Mouse (Mus musculus): Measurements from ENCODE around the gene Vps52. TPM values are rescaled to one million over a fixed set of nuclear protein-coding genes. Genes with fewer than 3 reads are reported as not detected.

Gene Vps52
- polyA plus RNA-seq, 1 experiment from 2014 or later = 56.9 TPM

DNA sequence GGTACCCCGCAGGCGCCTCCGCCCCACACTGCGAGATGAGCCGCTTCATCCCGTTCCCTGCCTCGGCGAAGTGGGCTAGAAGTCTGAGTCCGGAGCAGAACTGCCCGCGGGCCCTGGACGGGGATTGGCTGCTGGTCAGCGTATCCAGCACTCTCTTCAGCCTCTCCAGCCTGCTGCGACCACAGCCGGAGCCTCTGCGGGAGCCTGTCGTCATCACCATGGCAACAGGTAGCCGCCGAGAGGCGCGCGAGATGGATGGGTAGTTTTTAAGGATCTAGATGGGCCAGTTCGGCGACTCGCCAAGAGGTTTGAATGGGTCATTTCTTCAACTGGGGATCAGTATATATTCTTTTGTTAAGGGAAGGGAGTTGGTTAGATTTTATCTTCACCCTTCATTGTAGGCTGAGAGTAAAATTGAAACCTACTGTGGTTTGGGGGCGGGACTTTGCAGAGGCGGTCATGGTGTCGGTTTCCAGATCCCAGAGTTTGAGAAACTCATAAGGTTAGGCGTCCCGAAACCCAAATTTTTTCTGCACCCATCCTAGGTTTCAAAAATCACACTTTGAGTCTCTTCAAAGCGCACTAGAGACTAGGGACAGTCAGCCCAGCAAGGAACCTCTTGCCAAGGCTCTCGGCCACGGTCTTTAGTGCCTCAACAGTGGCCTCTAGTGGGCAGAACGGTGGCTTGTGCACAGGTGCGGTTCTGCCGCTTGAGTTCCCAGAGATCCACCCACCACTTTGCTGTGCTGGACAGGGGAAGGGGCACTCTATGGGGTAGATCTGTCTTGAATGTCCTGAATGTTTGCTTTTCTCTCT is 35.1 kb upstream of the Vps52 start:
- ATAC-seq = peak; percentile 42
- DNase-seq (ENCODE audit: low read depth, low spot score) = no peak
- ChIA-PET POLR2A (no interaction called here), CTCF (interaction anchor here (0.9 to 3.5 kb wide), 2 partner anchors 12 to 24 kb away, joined by 3 to 13 read pairs; no protein-coding TSS in a partner anchor)
- no peak for TF ChIP-seq CTCF (IDR thresholded peaks at IDR 0.05)
- in situ Hi-C loops (cut with MboI; ENCODE audit: low pct_unique_long_range_greater_than_20kb) = no loop called here
- H3K27me3 ChIP-seq = no peaks in the 10 kb centered on the region

DNA sequence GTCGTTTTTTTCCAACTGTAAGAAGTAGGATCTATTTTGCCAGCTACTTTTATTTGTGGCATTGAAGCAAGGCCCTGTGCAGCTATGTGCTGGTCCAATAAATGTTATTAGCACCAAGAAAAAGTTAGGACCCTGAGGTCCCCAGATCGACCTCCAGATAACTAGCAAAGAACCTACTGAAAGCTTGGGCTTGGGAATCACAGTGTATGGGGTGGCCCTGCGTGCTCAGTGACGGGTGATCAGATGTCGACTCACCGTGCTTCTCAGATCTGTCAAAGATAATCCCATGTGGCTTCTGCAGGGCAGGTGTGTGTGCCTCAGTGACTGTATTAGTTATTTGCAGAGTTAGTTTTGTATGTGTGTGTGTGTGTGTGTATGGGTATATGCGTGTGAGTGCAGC is 34.3 kb upstream of the Vps52 start:
- in situ Hi-C loops (cut with MboI; ENCODE audit: low pct_unique_long_range_greater_than_20kb) = no loop called here
- no peak for ATAC-seq
- POLR2A ChIA-PET = interaction anchor here (0.6 to 1.0 kb wide), 2 partner anchors 10 to 219 kb away, joined by 3 to 8 read pairs; no protein-coding TSS in a partner anchor
- DNase-seq (ENCODE audit: low read depth, low spot score) = no peak
- no peaks in the 10 kb centered on the region for H3K27me3 ChIP-seq
- no peak for TF ChIP-seq CTCF (IDR thresholded peaks at IDR 0.05)
- CTCF ChIA-PET = interaction anchor here (0.9 to 3.5 kb wide), 2 partner anchors 13 to 25 kb away, joined by 3 to 13 read pairs; no protein-coding TSS in a partner anchor

DNA sequence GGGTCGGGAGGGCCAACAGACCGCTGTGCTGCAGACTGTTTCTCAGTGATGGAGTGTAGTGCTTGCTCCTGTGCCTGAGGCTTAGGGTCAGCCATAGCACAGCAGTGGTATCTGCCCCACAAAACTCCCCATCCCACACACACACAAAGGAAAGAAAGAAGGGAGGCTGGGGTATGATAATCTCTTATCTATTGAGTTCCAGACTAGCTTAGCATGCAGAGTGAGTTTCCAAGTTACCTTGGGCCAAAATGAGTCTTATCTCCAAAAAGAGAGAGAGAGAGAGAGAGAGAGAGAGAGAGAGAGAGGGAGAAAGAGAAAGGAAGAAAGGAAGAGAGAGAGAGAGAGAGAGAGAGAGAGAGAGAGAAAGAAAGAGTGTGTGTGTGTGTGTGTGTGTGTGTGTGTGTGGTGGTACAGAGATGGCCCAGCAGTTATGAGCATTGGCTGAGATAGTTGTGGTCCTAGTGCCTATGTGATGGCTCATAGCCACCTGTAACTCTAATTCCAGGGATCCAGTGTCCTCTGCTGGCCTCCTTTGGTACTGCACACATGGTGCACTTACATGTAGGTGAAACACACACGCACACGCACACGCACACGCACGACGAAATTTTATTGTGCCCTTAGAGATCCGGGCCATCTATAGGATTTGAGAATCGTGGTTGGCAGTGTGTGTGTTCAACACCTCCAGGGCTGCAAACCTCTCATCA is 30.9 kb upstream of the Vps52 start:
- TF ChIP-seq CTCF (IDR thresholded peaks at IDR 0.05) = no peak
- ATAC-seq (no peak), DNase-seq (ENCODE audit: low read depth, low spot score) (no peak)
- POLR2A ChIA-PET = interaction anchor here (0.7 kb wide), 1 partner anchor 334 kb away, joined by 6 read pairs; no protein-coding TSS in a partner anchor
- CTCF ChIA-PET = no interaction called here
- in situ Hi-C loops (cut with MboI; ENCODE audit: low pct_unique_long_range_greater_than_20kb) = no loop called here
- no peaks in the 10 kb centered on the region for H3K27me3 ChIP-seq

DNA sequence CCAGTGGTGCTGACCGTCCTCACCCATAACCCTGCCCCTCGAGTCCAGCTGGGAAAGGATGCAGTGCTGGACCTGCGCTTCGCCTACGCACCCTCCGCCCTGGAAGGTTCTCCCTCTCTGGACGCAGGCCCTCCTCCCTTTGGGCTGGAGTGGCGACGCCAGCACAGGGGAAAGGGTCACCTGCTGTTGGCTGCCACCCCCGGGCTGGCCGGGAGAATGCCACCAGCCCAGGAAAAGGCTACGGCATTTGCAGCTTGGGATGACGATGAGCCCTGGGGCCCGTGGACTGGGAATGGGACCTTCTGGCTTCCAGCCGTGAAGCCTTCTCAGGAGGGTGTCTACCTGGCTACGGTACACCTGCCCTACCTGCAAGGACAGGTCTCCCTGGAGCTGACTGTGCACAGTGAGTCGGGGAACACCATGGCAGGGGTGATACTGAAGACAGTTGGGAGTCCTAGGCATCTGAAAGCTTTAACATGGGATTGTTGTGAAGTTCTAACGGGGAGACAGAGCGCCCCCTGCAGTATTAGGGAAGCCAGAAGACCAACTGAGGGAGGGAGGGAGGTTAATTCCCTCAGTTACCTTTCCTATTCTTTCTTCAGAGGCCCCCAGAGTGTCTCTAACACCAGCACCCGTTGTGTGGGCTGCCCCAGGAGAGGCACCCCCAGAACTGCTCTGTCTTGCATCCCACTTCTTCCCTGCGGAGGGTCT is 30.1 kb upstream of the Vps52 start:
- DNase-seq (ENCODE audit: low read depth, low spot score) (no peak), ATAC-seq (no peak)
- H3K27me3 ChIP-seq = no peaks in the 10 kb centered on the region
- POLR2A ChIA-PET = interaction anchor here (0.7 to 1.2 kb wide), 2 partner anchors 17 to 333 kb away, joined by 3 to 6 read pairs; no protein-coding TSS in a partner anchor
- in situ Hi-C loops (cut with MboI; ENCODE audit: low pct_unique_long_range_greater_than_20kb) = no loop called here
- no peak for TF ChIP-seq CTCF (IDR thresholded peaks at IDR 0.05)
- CTCF ChIA-PET = interaction anchor here (1.2 to 1.4 kb wide), 2 partner anchors 28 to 31 kb away, joined by 3 to 4 read pairs; no protein-coding TSS in a partner anchor

DNA sequence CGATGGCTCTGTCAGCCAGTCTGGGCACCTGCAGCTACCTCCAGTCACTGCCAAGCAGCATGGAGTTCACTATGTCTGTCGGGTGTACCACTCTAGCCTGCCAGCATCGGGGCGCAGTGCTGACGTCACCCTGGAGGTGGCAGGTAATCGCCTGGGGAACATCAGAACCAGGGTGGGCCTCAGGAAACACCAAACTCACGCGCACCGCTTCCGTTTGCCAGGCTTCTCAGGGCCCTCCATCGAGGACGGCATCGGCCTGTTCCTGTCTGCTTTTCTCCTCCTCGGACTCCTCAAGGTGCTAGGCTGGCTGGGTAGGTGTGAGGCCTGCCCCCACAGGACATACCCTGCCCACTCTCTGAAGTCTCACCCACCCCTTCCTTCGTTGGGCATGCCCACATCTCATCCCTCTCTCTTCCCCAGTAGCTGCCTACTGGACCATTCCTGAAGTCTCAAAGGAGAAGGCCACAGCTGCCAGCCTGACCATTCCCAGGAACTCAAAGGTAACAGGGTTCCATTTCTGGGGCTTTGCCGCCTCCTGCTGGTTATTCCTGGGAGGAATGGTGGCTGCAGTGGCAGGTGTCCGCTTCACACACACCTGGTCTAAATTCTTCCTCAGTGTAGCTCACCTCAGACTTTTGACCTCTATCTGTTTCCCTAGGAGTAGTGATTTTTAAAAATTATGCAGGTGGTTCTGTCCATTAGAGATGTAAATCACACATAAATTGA is 29.2 kb upstream of the Vps52 start:
- DNase-seq (ENCODE audit: low read depth, low spot score) = no peak

DNA sequence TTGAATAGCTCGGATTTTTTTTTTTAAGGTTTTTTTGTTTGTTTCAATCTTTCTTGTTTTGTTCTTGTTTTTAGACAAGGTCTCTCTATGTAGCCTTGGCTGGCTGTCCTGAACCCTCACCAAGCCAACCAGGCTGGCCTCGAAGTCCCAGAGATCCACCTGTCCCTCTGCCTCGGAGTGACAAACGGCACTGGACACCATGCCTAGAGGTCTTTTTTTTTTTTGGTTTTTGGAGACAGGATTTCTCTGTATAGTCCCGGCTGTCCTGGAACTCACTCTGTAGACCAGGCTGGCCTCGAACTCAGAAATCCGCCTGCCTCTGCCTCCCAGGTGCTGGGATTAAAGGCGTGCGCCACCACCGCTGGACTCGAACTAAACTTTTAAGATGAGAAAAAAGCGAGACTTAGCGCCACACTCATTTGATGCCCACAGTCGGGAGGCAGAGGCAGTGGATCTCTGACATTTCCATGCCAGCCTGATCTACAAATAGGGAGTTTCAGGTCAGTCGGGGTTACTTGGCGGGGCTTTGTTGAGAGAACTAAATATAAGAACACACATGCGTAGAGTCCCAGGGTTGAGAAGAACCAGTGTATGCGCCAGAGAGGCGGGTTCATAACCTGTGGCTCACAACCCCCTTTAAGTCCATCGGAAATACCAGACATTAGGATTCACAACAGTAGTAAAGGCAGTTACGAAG is 27.2 kb upstream of the Vps52 start:
- in situ Hi-C loops (cut with MboI; ENCODE audit: low pct_unique_long_range_greater_than_20kb) = no loop called here
- no peak for ATAC-seq

More for the DNA sequence above, 29.2 kb upstream of the Vps52 start:
- no peak for ATAC-seq
- in situ Hi-C loops (cut with MboI; ENCODE audit: low pct_unique_long_range_greater_than_20kb) = no loop called here
- ChIA-PET POLR2A (interaction anchor here (1.2 kb wide), 1 partner anchor 18 kb away, joined by 3 read pairs; no protein-coding TSS in a partner anchor), CTCF (interaction anchor here (1.0 to 1.4 kb wide), 4 partner anchors 11 to 32 kb away, joined by 3 to 5 read pairs (median 4); partner anchors contain the start of genes Tapbp and Zbtb22)
- TF ChIP-seq CTCF (IDR thresholded peaks at IDR 0.05) = no peak
- no peaks in the 10 kb centered on the region for H3K27me3 ChIP-seq

DNA sequence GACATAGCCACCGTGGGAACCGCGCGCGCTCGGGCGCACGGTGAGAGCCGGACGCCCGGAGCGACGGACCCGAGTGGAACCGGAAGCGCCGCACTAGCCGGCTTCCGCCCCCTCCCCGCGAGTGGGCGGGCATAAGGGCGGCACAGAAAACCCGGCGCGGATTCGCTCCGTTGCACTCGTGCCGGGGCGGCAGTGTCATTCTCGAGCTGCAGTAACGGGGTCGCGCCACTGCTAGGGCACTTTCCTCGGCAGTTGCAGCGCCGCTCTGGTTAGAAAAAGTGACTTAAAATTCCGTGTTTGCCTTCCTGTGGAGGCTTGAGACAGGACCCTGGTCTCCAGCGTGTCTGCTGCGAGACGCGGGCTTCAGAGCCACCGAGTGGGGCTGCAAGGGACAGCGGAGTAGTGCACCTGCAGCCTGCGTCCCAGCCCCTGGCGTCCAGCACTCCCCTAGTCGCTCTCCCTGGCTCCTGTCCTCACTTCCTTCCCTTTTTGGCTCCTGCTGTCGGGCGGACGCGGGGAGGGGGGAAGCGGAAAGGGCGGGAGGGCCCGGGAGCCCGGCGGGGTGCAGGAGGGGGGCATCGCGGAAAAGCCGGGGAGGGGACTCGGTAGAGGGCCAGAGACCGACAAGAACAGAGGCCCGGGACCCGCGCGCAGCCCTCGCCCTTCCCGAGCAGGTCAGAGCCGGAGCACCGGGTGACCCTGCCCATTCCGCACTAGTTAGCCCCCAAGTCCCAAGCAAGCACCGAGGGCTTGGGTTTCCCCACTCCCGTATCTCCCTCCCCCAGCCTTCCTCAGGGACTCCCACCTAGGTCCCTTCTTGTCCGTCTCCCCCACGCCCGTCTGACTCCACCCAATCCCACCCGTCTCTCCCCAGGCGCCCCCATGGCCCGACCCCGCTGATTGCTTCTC is 26.0 kb upstream of the Vps52 start, which contains the start of gene Rgl2:
Gene Rgl2 (plus strand): TSS at position 173 of the 909 bp plus-strand sequence.
- ChIA-PET CTCF (no interaction called here), POLR2A (interaction anchor here (0.6 to 1.6 kb wide), 4 partner anchors 15 to 25 kb away, joined by 3 to 5 read pairs (median 3); no protein-coding TSS in a partner anchor)
- no peak for TF ChIP-seq CTCF (IDR thresholded peaks at IDR 0.05)
- in situ Hi-C loops (cut with MboI; ENCODE audit: low pct_unique_long_range_greater_than_20kb) = no loop called here
- DNase-seq (ENCODE audit: low read depth, low spot score) = no peak
- peak; percentile 36 for ATAC-seq
- no peaks in the 10 kb centered on the region for H3K27me3 ChIP-seq

More for the DNA sequence above, 27.2 kb upstream of the Vps52 start:
- ChIA-PET CTCF (interaction anchor here (0.9 kb wide), 1 partner anchor 30 kb away, joined by 3 read pairs; no protein-coding TSS in a partner anchor), POLR2A (no interaction called here)
- DNase-seq (ENCODE audit: low read depth, low spot score) = no peak
- no peak for TF ChIP-seq CTCF (IDR thresholded peaks at IDR 0.05)
- no peaks in the 10 kb centered on the region for H3K27me3 ChIP-seq
